Comparison of ENCODE assay signal across 24 mouse cellular contexts in the genomic region with DNA sequence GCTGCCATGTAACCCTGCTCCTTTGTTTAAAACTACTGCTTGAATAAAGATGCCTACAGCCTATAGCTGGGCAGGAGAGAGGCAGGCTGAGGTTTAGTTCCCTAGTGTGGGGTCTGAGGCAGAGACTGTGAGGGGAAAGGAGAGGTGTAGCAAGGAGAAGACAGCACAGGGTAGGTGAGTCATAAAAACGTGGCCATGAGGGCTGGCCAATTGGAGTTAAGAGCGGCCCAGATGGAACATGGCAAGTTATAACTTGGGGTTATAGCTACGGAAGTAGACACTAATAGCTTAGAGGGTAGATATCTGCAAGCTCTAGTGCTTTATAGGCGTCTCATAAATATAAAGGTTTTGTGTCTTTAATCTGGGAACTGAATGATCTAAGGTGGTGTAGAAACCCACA. TPM values are rescaled to one million over a fixed set of nuclear protein-coding genes. Genes with fewer than 3 reads are reported as not detected.
DNase-seq lines count a peak whose midpoint lies in the region; ATAC-seq and TF ChIP-seq lines count a peak whose summit lies in the region.
"Had no signal": no experiment of that assay in that cellular context is flagged by ENCODE, and none has a peak within 500 bp of the region (broad histone marks: within the 10 kb centered on the region; RNA-seq: fewer than 3 reads in every experiment).

No protein-coding gene starts in this region.

- no peaks in the 10 kb centered on the region for H3K27me3 ChIP-seq in kidney, embryonic 15.5 days
- no peaks in the 10 kb centered on the region for H3K27me3 ChIP-seq in lung, embryonic 15.5 days
- H3K27me3 ChIP-seq in ES-Bruce4 (ENCODE audit: control insufficient read depth, insufficient read depth, low read length, poor library complexity, severe bottlenecking) (no peaks in the 10 kb centered on the region), myocyte (ENCODE audit: control insufficient read depth, insufficient read depth, insufficient read length) (no peaks in the 10 kb centered on the region)
- H3K27me3 ChIP-seq: embryonic facial prominence, embryonic 15.5 days; forebrain, embryonic 13.5 days; heart, embryonic 13.5 days; limb, embryonic 12.5 days; midbrain, embryonic 13.5 days had no signal

- H3K36me3 ChIP-seq in kidney, embryonic 15.5 days, result no peaks in the 10 kb centered on the region
- no peaks in the 10 kb centered on the region for H3K36me3 ChIP-seq in lung, embryonic 15.5 days
- H3K36me3 ChIP-seq in ES-Bruce4 (ENCODE audit: control insufficient read depth, insufficient read depth, low read length, poor library complexity, severe bottlenecking), result no peaks in the 10 kb centered on the region
- H3K36me3 ChIP-seq in myocyte (ENCODE audit: control insufficient read depth, insufficient read depth), result no peaks in the 10 kb centered on the region
- H3K36me3 ChIP-seq: embryonic facial prominence, embryonic 10.5 days; embryonic facial prominence, embryonic 15.5 days; heart, embryonic 13.5 days; limb, embryonic 12.5 days; midbrain, embryonic 13.5 days had no signal

- no peak overlapping the region for H3K9ac ChIP-seq in kidney, embryonic 15.5 days
- no peak overlapping the region for H3K9ac ChIP-seq in lung, embryonic 15.5 days
- H3K9ac ChIP-seq in ES-Bruce4 (ENCODE audit: low read depth, poor library complexity, severe bottlenecking), result no peak overlapping the region
- H3K9ac ChIP-seq: embryonic facial prominence, embryonic 15.5 days; forebrain, embryonic 13.5 days; heart, embryonic 13.5 days; limb, embryonic 12.5 days; lung, embryonic 14.5 days; midbrain, embryonic 13.5 days had no signal

- H3K79me2 ChIP-seq in myocyte (ENCODE audit: control insufficient read depth, insufficient read depth), result no peaks in the 10 kb centered on the region

- no peak overlapping the region for H3K4me2 ChIP-seq in kidney, embryonic 15.5 days
- H3K4me2 ChIP-seq in lung, embryonic 15.5 days, result no peak overlapping the region
- peak overlapping the region; percentile 46 for H3K4me2 ChIP-seq in myocyte (ENCODE audit: low read depth)
- H3K4me2 ChIP-seq: embryonic facial prominence, embryonic 15.5 days; forebrain, embryonic 13.5 days; heart, embryonic 13.5 days; limb, embryonic 12.5 days; midbrain, embryonic 13.5 days had no signal

- H3K4me1 ChIP-seq in kidney, embryonic 15.5 days, result peaks cover 49% of the 10 kb centered on the region
- H3K4me1 ChIP-seq in lung, embryonic 15.5 days, result peaks cover 20% of the 10 kb centered on the region
- no peaks in the 10 kb centered on the region; the same call in none of the 2 replicates for H3K4me1 ChIP-seq in lung, adult 2 months (ENCODE audit: control insufficient read depth, insufficient read depth, low read length)
- peaks cover 12% of the 10 kb centered on the region for H3K4me1 ChIP-seq in ES-Bruce4 (ENCODE audit: control insufficient read depth, insufficient read depth, low read length)
- H3K4me1 ChIP-seq: forebrain, embryonic 13.5 days; midbrain, embryonic 13.5 days had no signal

- DNase-seq in kidney, postnatal 36 days, result no peak
- no peak for DNase-seq in lung, adult 2 months
- DNase-seq: adrenal gland, adult 8-10 months; cerebellum, adult 2 months; cerebellum, postnatal 14 days; gastrocnemius, postnatal 10 days; heart, postnatal 14 days; layer of hippocampus, postnatal 36 days; thymus, postnatal 14 days had no signal

- TF ChIP-seq CTCF in lung, adult 2 months (IDR thresholded peaks at IDR 0.05; ENCODE audit: insufficient read depth, low read length), result no peak
- TF ChIP-seq CTCF in ES-Bruce4 (IDR thresholded peaks at IDR 0.05; ENCODE audit: low read depth, low read length), result no peak

- no peak for TF ChIP-seq EP300 in ES-Bruce4 (IDR thresholded peaks at IDR 0.05; ENCODE audit: insufficient read depth, low read depth, low read length)

- no peak for ATAC-seq in kidney, embryonic 15.5 days (replicated peaks; ENCODE audit: low FRiP score)
- no peak for ATAC-seq in lung, embryonic 15.5 days (ENCODE audit: borderline replicate concordance, extremely low read depth, low FRiP score, low TSS enrichment)
- ATAC-seq in erythroblast, adult 5-6 weeks (replicated peaks; ENCODE audit: low FRiP score, poor library complexity, severe bottlenecking), result no peak
- ATAC-seq: CD4-positive, CD25-positive, alpha-beta regulatory T cell, adult 4 months; forebrain, embryonic 13.5 days; hindbrain, embryonic 16.5 days; midbrain, embryonic 13.5 days had no signal

- H3K27ac ChIP-seq in kidney, embryonic 15.5 days, result peak overlapping the region; percentile 91
- H3K27ac ChIP-seq in lung, embryonic 15.5 days, result peak overlapping the region; percentile 80
- peak overlapping the region; percentile 5; the same call in 1 of the 2 replicates for H3K27ac ChIP-seq in ES-Bruce4 (ENCODE audit: insufficient read depth, low read length)
- H3K27ac ChIP-seq: embryonic facial prominence, embryonic 10.5 days; forebrain, embryonic 13.5 days; heart, embryonic 13.5 days; limb, embryonic 12.5 days; macrophage; midbrain, embryonic 13.5 days had no signal

- H3K9me3 ChIP-seq in kidney, embryonic 15.5 days (replicated peaks), result no peaks in the 10 kb centered on the region
- H3K9me3 ChIP-seq in lung, embryonic 15.5 days, result no peaks in the 10 kb centered on the region
- H3K9me3 ChIP-seq in ES-Bruce4 (replicated peaks; ENCODE audit: control insufficient read depth, insufficient read depth, low read length, poor library complexity, severe bottlenecking), result no peaks in the 10 kb centered on the region
- H3K9me3 ChIP-seq: embryonic facial prominence, embryonic 10.5 days; embryonic facial prominence, embryonic 15.5 days; forebrain, embryonic 13.5 days; heart, embryonic 13.5 days; limb, embryonic 12.5 days; midbrain, embryonic 13.5 days had no signal

- H3ac ChIP-seq in myocyte (ENCODE audit: control insufficient read depth, insufficient read length), result no peak overlapping the region

- no peak overlapping the region for H3K4me3 ChIP-seq in kidney, embryonic 15.5 days (replicated peaks)
- no peak overlapping the region for H3K4me3 ChIP-seq in lung, embryonic 15.5 days
- H3K4me3 ChIP-seq in lung, adult 2 months (replicated peaks; ENCODE audit: extremely low read depth, low read depth, low read length), result no peak overlapping the region
- H3K4me3 ChIP-seq in ES-Bruce4 (ENCODE audit: low read depth, low read length) (no peak overlapping the region), myocyte (no peak overlapping the region)
- H3K4me3 ChIP-seq: embryonic facial prominence, embryonic 10.5 days; embryonic facial prominence, embryonic 15.5 days; forebrain, embryonic 13.5 days; heart, embryonic 13.5 days; limb, embryonic 12.5 days; midbrain, embryonic 13.5 days had no signal

- 61% methylated on average over 4 of the region's 4 CpGs for WGBS in kidney, embryonic 15.5 days
- WGBS in lung, embryonic 15.5 days, result 67% methylated on average over 4 of the region's 4 CpGs
- 76% methylated on average over 4 of the region's 4 CpGs for WGBS in lung, adult 2 months

- no peak for TF ChIP-seq POLR2A in lung, adult 2 months (IDR thresholded peaks at IDR 0.05; ENCODE audit: borderline replicate concordance, extremely low read depth, low read depth, low read length)
- TF ChIP-seq POLR2A in ES-Bruce4 (IDR thresholded peaks at IDR 0.05; ENCODE audit: insufficient read depth, low read length) (no peak), myocyte (IDR thresholded peaks at IDR 0.05; ENCODE audit: insufficient read length, low read depth) (no peak)

TF ChIP-seq in myocyte, 11 proteins besides CTCF, POLR2A, EP300 and RAD21:
- TF ChIP-seq MYOG (IDR thresholded peaks at IDR 0.05; ENCODE audit: control insufficient read depth in 1 of 3, insufficient read depth in 1 of 3, insufficient read length in 2 of 3, low read depth in 2 of 3) (no peak), E2F4 (IDR thresholded peaks at IDR 0.05; ENCODE audit: insufficient read depth) (no peak), POLR2AphosphoS2 (IDR thresholded peaks at IDR 0.05; ENCODE audit: insufficient read length, low read depth) (no peak), TCF3 (IDR thresholded peaks at IDR 0.05; ENCODE audit: insufficient read length, low read depth) (no peak), MAX (IDR thresholded peaks at IDR 0.05; ENCODE audit: low read depth) (no peak), REST (IDR thresholded peaks at IDR 0.05; ENCODE audit: insufficient read depth, insufficient read length) (no peak), USF1 (IDR thresholded peaks at IDR 0.05; ENCODE audit: low read depth) (no peak), TCF12 (IDR thresholded peaks at IDR 0.05; ENCODE audit: insufficient read depth, poor library complexity, severe bottlenecking) (no peak), MYOD1 (IDR thresholded peaks at IDR 0.05; ENCODE audit: control insufficient read depth in 1 of 3, insufficient read length in 2 of 3, low read depth in 2 of 3) (no peak), CEBPB (IDR thresholded peaks at IDR 0.05; ENCODE audit: insufficient read depth, poor library complexity, severe bottlenecking) (no peak), SRF (IDR thresholded peaks at IDR 0.05; ENCODE audit: control insufficient read depth, insufficient read length, low read depth) (no peak)
TF ChIP-seq in myocyte: peak in this region for 0.

RNA-seq across cellular contexts. Expression of a gene that starts 2.5 kb away (rescaled TPM):
- 95.2 and 95.3 TPM in 2 replicates for polyA plus RNA-seq in kidney, embryonic 15.5 days (2015; fragmentation: Nextera tagmentation; extraction: Ambion mirVana)
- polyA plus RNA-seq in lung, embryonic 15.5 days (2015; fragmentation: Nextera tagmentation; extraction: Ambion mirVana), result 107 and 115 TPM in 2 replicates
- 118 and 135 TPM in 2 replicates for polyA plus RNA-seq in lung, adult 2 months (2012; rRNA removed)
- polyA plus RNA-seq in ES-Bruce4 (2011; ENCODE audit: insufficient read depth, insufficient read length, low read depth, missing spikeins) (215 and 222 TPM in 2 replicates), myocyte (2012; fragmentation: generic; extraction: Trizol) (61.7 TPM)
- 41.8 and 71.3 TPM in 2 replicates for total RNA-seq in erythroblast, adult 5-6 weeks (2015; ENCODE audit: low replicate concordance)
- total RNA-seq in erythroblast, adult 5-6 weeks (2017; ENCODE audit: low replicate concordance), result 33.5 and 38.6 TPM in 2 replicates

RNA-seq across cellular contexts. Expression of a gene that starts 37.5 kb away (rescaled TPM):
- polyA plus RNA-seq in kidney, embryonic 15.5 days (2015; fragmentation: Nextera tagmentation; extraction: Ambion mirVana), result 2.8 and 2.9 TPM in 2 replicates
- polyA plus RNA-seq in lung, embryonic 15.5 days (2015; fragmentation: Nextera tagmentation; extraction: Ambion mirVana), result 2.7 and 2.9 TPM in 2 replicates
- polyA plus RNA-seq in lung, adult 2 months (2012; rRNA removed), result 5.5 and 6.2 TPM in 2 replicates
- polyA plus RNA-seq in ES-Bruce4 (2011; ENCODE audit: insufficient read depth, insufficient read length, low read depth, missing spikeins) (4.5 and 4.9 TPM in 2 replicates), myocyte (2012; fragmentation: generic; extraction: Trizol) (6.3 TPM)
- 0.58 and 0.63 TPM in 2 replicates for total RNA-seq in erythroblast, adult 5-6 weeks (2015; ENCODE audit: low replicate concordance)
- total RNA-seq in erythroblast, adult 5-6 weeks (2017; ENCODE audit: low replicate concordance), result 2.7 TPM in 1 of 2 replicates, not detected in the other

Comparison
In these comparisons a context has a peak if more than half of its experiments do, and no peak if none do; other contexts are left out.
1. H3K27ac ChIP-seq: peak in every context shown above with its lines; median percentile 91 in kidney, embryonic 15.5 days; 80 in lung, embryonic 15.5 days; 5 in ES-Bruce4.